Mouse (Mus musculus): ENCODE data around the gene Gprasp1. TPM values are rescaled to one million over a fixed set of nuclear protein-coding genes. Genes with fewer than 3 reads are reported as not detected.
"Not testable (repeated sequence)": the region's sequence is repeated elsewhere in the genome, so short reads cannot be mapped to it uniquely, and the experiment has no call there.

The Gprasp1 gene
- polyA plus RNA-seq, 1 experiment from 2014 or later: 136 TPM

- H3K9me3 ChIP-seq; H3K4me1 ChIP-seq (replicated peaks); H3K27me3 ChIP-seq: not testable (repeated sequence)
- Histone ChIP-seq H3K36me3 (peaks cover 12% of the 10 kb centered on the region), H3K9ac (peak overlapping the region; percentile 80), H3K4me2 (peak overlapping the region; percentile 65), H3K4me3 (peak overlapping the region; percentile 57), H3K27ac (replicated peaks) (peak overlapping the region; percentile 74)
- peak; percentile 57 for ATAC-seq (ENCODE audit: low read depth)
- WGBS: 26% methylated on average over 15 of the region's 17 CpGs
These were observed 97.2 kb downstream of the Gprasp1 start for GRCm38 (mm10) chrX:135839397-135840391.

MicroRNA genes within 50 kb of the gene (microRNA counts, 519-probe panel; counts per million panel counts)
- not detected for microRNA mmu-miR-1970

Small RNAs within 50 kb of the gene (microRNA-seq; reads per million reads assigned to microRNA genes)
- not detected for gene Mir1970
- not detected for gene Mir7646

Other genes with a start within 250 kb of the Gprasp1 start
- gene AV320801, start 248.1 kb upstream of the Gprasp1 start, polyA plus RNA-seq (2015; fragmentation: Nextera tagmentation; extraction: Ambion mirVana): not detected in 2 replicates
- gene Nxf7, start 144.0 kb upstream of the Gprasp1 start, polyA plus RNA-seq (2015; fragmentation: Nextera tagmentation; extraction: Ambion mirVana): not detected in 2 replicates
- gene Prame, start 115.0 kb upstream of the Gprasp1 start, polyA plus RNA-seq (2015; fragmentation: Nextera tagmentation; extraction: Ambion mirVana): not detected in 2 replicates
- gene Tcp11x2, start 48.9 kb upstream of the Gprasp1 start, polyA plus RNA-seq (2015; fragmentation: Nextera tagmentation; extraction: Ambion mirVana): not detected in 2 replicates
- not detected in 2 replicates for gene Tmsb15a, start 17.5 kb upstream of the Gprasp1 start, polyA plus RNA-seq (2015; fragmentation: Nextera tagmentation; extraction: Ambion mirVana)
- 10.8 and 12.0 TPM in 2 replicates for gene Armcx5, start within 50 bp of the Gprasp1 start, polyA plus RNA-seq (2015; fragmentation: Nextera tagmentation; extraction: Ambion mirVana)
- 106 TPM in 2 replicates for gene Bhlhb9, start 54.9 kb downstream of the Gprasp1 start, polyA plus RNA-seq (2015; fragmentation: Nextera tagmentation; extraction: Ambion mirVana)
- 113 and 127 TPM in 2 replicates for gene Gprasp2, start 96.3 kb downstream of the Gprasp1 start, polyA plus RNA-seq (2015; fragmentation: Nextera tagmentation; extraction: Ambion mirVana)